21 mouse cellular contexts compared by ENCODE assay signal in the genomic region with DNA sequence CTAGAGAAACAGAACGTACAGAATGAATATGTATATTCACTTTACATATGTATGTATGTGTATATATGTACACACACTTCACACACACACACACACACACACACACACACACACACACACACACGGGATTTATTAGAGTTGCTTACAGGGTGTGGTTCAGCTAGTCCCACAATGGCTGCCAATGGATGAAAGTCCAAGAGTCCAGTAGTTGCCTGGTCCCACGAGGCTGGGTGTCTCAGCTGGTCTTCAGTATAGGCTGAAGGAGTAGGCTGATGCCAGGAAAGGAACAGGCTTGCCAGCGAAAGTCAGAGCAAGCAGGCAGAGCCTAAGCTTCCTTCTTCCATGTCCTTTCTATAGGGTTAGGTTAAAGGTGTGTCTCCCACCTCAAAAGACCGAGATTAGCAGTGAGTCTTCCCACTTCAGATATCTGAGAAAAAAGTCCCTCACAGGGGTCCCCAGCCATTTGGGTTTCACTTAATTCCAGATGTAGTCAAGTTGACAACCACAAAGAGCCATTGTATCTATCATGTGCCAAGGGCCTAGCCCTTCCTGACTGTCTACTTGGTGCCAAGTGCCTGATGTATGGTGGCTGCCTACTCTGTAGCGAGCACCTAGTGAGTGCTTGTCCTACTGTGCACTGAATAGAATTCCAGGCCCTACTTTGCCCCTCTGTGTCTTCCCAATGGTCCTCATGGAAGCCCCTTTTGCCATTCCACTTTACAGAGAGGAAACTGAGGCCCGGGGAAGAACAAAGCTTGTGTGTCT. TPM values are rescaled to one million over a fixed set of nuclear protein-coding genes. Genes with fewer than 3 reads are reported as not detected.
DNase-seq lines count a peak whose midpoint lies in the region; ATAC-seq and TF ChIP-seq lines count a peak whose summit lies in the region.
"Had no signal": no experiment of that assay in that cellular context is flagged by ENCODE, and none has a peak within 500 bp of the region (broad histone marks: within the 10 kb centered on the region; RNA-seq: fewer than 3 reads in every experiment).

No protein-coding gene starts in this region.

- H3K36me3 ChIP-seq in kidney, adult 2 months (ENCODE audit: control insufficient read depth, insufficient read depth, low read length): no peaks in the 10 kb centered on the region
- no peaks in the 10 kb centered on the region for H3K36me3 ChIP-seq in G1E (replicated peaks)
- no peaks in the 10 kb centered on the region for H3K36me3 ChIP-seq in intestine, embryonic 15.5 days
- no peaks in the 10 kb centered on the region for H3K36me3 ChIP-seq in small intestine, adult 2 months (ENCODE audit: control insufficient read depth, insufficient read depth, low read length)
- H3K36me3 ChIP-seq: embryonic facial prominence, embryonic 10.5 days; heart, embryonic 15.5 days had no signal

- no peak for TF ChIP-seq CTCF in kidney, adult 2 months (conservative IDR thresholded peaks at IDR 0.05; ENCODE audit: insufficient read depth, insufficient read length, low read depth, low read length)
- no peak for TF ChIP-seq CTCF in G1E (IDR thresholded peaks at IDR 0.05; ENCODE audit: low read depth, low read length)
- TF ChIP-seq CTCF in small intestine, adult 2 months (IDR thresholded peaks at IDR 0.05; ENCODE audit: extremely low read depth, insufficient read length, insufficient replicate concordance, low read depth, low read length): no peak

- no peaks in the 10 kb centered on the region for H3K27me3 ChIP-seq in kidney, adult 2 months (replicated peaks; ENCODE audit: control insufficient read depth, insufficient read depth, low read length)
- H3K27me3 ChIP-seq in G1E (ENCODE audit: insufficient read depth, low read length): no peaks in the 10 kb centered on the region
- H3K27me3 ChIP-seq in intestine, embryonic 15.5 days (replicated peaks): no peaks in the 10 kb centered on the region
- H3K27me3 ChIP-seq in small intestine, adult 2 months (ENCODE audit: control insufficient read depth, insufficient read depth, low read length): no peaks in the 10 kb centered on the region
- H3K27me3 ChIP-seq: heart, embryonic 15.5 days; Patski had no signal

- ATAC-seq in G1E (ENCODE audit: extremely low read depth, insufficient number of reproducible peaks, low FRiP score, poor library complexity, severe bottlenecking): no peak
- peak; percentile 73 for ATAC-seq in intestine, embryonic 15.5 days
- ATAC-seq: forebrain, embryonic 16.5 days; Patski had no signal

- WGBS in kidney, adult 2 months: 73% methylated on average over 7 of the region's 7 CpGs
- 73% methylated on average over 7 of the region's 7 CpGs for WGBS in intestine, embryonic 15.5 days
- 33% methylated on average over 7 of the region's 7 CpGs for WGBS in small intestine, adult 2 months

- H3K4me2 ChIP-seq in intestine, embryonic 15.5 days (replicated peaks): no peak overlapping the region
- H3K4me2 ChIP-seq: heart, embryonic 11.5 days; heart, embryonic 15.5 days; hindbrain, embryonic 14.5 days had no signal

- TF ChIP-seq POLR2A in kidney, adult 2 months (IDR thresholded peaks at IDR 0.05; ENCODE audit: low read depth, low read length): no peak
- TF ChIP-seq POLR2A in small intestine, adult 2 months (IDR thresholded peaks at IDR 0.05; ENCODE audit: low read depth, low read length): no peak

- no peak overlapping the region for H3K4me3 ChIP-seq in kidney, adult 2 months (ENCODE audit: insufficient read depth, low read depth, low read length)
- peak overlapping the region; percentile 48; the same call in 1 of the 2 replicates for H3K4me3 ChIP-seq in G1E (ENCODE audit: low read depth, low read length)
- no peak overlapping the region for H3K4me3 ChIP-seq in intestine, embryonic 15.5 days (replicated peaks)
- H3K4me3 ChIP-seq in small intestine, adult 2 months (ENCODE audit: low read depth, low read length): no peak overlapping the region
- H3K4me3 ChIP-seq: embryonic facial prominence, embryonic 10.5 days; heart, adult 2 months; heart, embryonic 15.5 days had no signal

- no peaks in the 10 kb centered on the region for H3K4me1 ChIP-seq in kidney, adult 2 months (ENCODE audit: control insufficient read depth, insufficient read depth, low read length)
- H3K4me1 ChIP-seq in G1E (ENCODE audit: insufficient read depth, low read depth, low read length): peaks cover 69% of the 10 kb centered on the region
- H3K4me1 ChIP-seq in intestine, embryonic 15.5 days (replicated peaks): peaks cover 8% of the 10 kb centered on the region; the same call in 1 of the 2 replicates
- peaks cover 12% of the 10 kb centered on the region; the same call in 1 of the 2 replicates for H3K4me1 ChIP-seq in small intestine, adult 2 months (ENCODE audit: control insufficient read depth, insufficient read depth, insufficient read length, low read length)
- H3K4me1 ChIP-seq: heart, embryonic 15.5 days had no signal

- no peaks in the 10 kb centered on the region for H3K9me3 ChIP-seq in G1E (replicated peaks)
- H3K9me3 ChIP-seq in intestine, embryonic 15.5 days: no peaks in the 10 kb centered on the region
- H3K9me3 ChIP-seq: embryonic facial prominence, embryonic 10.5 days; heart, embryonic 15.5 days had no signal

- no peak overlapping the region for H3K9ac ChIP-seq in intestine, embryonic 15.5 days
- H3K9ac ChIP-seq: heart, embryonic 15.5 days; hindbrain, embryonic 14.5 days had no signal

- H3K27ac ChIP-seq in kidney, adult 2 months (ENCODE audit: insufficient read depth, low read depth, low read length): no peak overlapping the region
- H3K27ac ChIP-seq in intestine, embryonic 15.5 days: no peak overlapping the region
- H3K27ac ChIP-seq in small intestine, adult 2 months (ENCODE audit: insufficient read depth, low read depth, low read length): peak overlapping the region; percentile 15; the same call in 1 of the 2 replicates
- H3K27ac ChIP-seq: embryonic facial prominence, embryonic 10.5 days; heart, adult 2 months; heart, embryonic 15.5 days; hindbrain, embryonic 14.5 days had no signal

- DNase-seq in kidney, adult 2 months: peak; percentile 55
- DNase-seq in kidney, postnatal 4 days: no peak
- DNase-seq in G1E (ENCODE audit: low spot score): no peak
- DNase-seq in thymus, postnatal 4 days: no peak
- no peak for DNase-seq in ovary, postnatal 10 days (ENCODE audit: low spot score)
- DNase-seq: adrenal gland, adult 2 months; adrenal gland, postnatal 25 days; cerebellum, adult 18-20 months; cerebellum, adult 9-11 months; cerebellum, postnatal 36 days; gastrocnemius, postnatal 14 days; heart, adult 2 months; heart, postnatal 14 days had no signal

RNA-seq across cellular contexts. Expression of gene Tnrc18, which starts 33.6 kb away (rescaled TPM):
- 32.1 and 40.8 TPM in 2 replicates for polyA plus RNA-seq in kidney, adult 2 months (2012; rRNA removed)
- total RNA-seq in G1E (2014; fragmentation: Nextera tagmentation) (30.2 and 36.3 TPM in 2 replicates), G1E (2017) (4.6 and 5.4 TPM in 2 replicates)
- 81.6 and 90.7 TPM in 2 replicates for polyA plus RNA-seq in G1E (2012)
- 19.5 and 21.6 TPM in 2 replicates for polyA plus RNA-seq in intestine, embryonic 15.5 days (2015; fragmentation: Nextera tagmentation; extraction: Ambion mirVana)
- 38.6 and 108 TPM in 2 replicates for polyA plus RNA-seq in small intestine, adult 2 months (2012; rRNA removed)

RNA-seq across cellular contexts. Expression of gene Fbxl18, which starts 44.1 kb away (rescaled TPM):
- 11.5 and 17.2 TPM in 2 replicates for polyA plus RNA-seq in kidney, adult 2 months (2012; rRNA removed)
- total RNA-seq in G1E (2014; fragmentation: Nextera tagmentation) (10.8 and 16.2 TPM in 2 replicates), G1E (2017) (4.6 and 5.5 TPM in 2 replicates)
- polyA plus RNA-seq in G1E (2012): 14.8 and 21.3 TPM in 2 replicates
- 11.1 and 11.4 TPM in 2 replicates for polyA plus RNA-seq in intestine, embryonic 15.5 days (2015; fragmentation: Nextera tagmentation; extraction: Ambion mirVana)
- 17.0 and 28.4 TPM in 2 replicates for polyA plus RNA-seq in small intestine, adult 2 months (2012; rRNA removed)

RNA-seq across cellular contexts. Expression of gene Actb, which starts 55.5 kb away (rescaled TPM):
- 2,111 and 2,511 TPM in 2 replicates for polyA plus RNA-seq in kidney, adult 2 months (2012; rRNA removed)
- total RNA-seq in G1E (2014; fragmentation: Nextera tagmentation) (5,110 and 5,465 TPM in 2 replicates), G1E (2017) (4,783 and 4,919 TPM in 2 replicates)
- 1,879 and 3,214 TPM in 2 replicates for polyA plus RNA-seq in G1E (2012)
- 14,579 and 17,104 TPM in 2 replicates for polyA plus RNA-seq in intestine, embryonic 15.5 days (2015; fragmentation: Nextera tagmentation; extraction: Ambion mirVana)
- polyA plus RNA-seq in small intestine, adult 2 months (2012; rRNA removed): 4,701 and 11,894 TPM in 2 replicates
